Mouse (Mus musculus) T-helper 17 cell (primary cell): Measurements from ENCODE around the gene Meox1.

ENCODE experiments used
- in situ Hi-C, 2 experiments: fragments of 300-600 bp; cut with MboI, MseI; formaldehyde crosslinking; loops; 1 replicate in 1 of 2; 2 replicates in 1 of 2; pipeline ENCODE4 v1.15.1; 2025; ENCODE audit warnings: high pct_unique_total_duplicates in 2 of 2

The Meox1 gene

DNA sequence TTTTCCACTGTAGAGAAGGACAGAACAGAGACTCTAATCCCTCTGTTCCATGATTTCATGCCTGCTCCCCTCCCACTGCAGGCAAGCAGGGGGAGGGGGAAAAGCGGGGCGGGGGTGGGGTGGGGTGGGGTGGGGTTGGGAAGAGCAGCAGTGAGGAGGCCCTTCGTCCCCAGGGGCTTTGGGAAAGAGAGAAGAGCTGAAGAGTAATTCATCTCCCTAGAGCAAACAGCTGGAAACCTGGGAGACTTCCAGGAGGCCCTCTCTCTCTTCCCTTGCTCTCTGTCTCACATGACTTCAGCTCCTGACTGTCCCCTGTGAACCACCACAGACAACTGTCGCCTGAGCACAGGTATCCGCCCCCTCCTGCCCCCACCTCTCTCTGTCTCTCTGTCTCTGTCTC is 35.4 kb downstream of the Meox1 start:
- in situ Hi-C loops = loop anchor here in 1 of 2 experiments (25.0 kb wide), 1 partner anchor 1954 kb away; no protein-coding TSS in a partner anchor

DNA sequence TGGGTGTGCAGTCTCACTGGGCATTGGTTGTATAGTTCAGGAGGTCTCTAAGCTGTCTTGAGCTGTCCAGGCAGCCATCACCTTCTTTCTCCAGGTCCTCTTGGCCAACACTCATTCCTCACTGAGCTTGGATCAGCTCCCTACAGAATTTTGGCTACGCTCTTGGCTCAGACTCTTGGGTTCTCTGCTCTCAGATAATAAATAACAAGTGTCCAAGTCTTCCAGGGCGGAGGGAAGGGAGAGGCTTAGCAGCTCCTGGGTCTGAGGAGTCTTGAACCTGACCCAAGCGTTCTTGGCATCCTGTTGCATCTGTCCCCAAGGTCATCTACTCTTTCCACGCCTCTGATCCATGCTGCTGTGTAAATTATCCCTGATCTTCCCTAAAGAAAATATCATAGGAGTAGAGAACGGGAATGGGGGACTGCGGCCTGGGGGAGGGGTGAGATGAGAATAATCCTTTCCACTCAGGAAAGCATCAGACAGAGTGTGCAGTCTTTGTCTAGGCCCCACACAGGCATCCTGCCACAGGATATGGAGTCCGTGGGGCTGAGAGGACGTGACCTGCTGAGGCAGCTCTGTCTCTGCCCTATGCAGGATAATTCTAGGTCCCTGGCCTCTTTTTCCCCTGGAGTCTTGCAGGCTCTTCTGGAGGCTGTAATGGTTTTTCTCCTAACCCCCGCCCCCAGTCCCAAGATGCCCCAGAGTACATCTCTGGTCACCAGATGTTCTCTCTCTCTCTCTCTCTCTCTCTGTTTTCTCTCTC is 38.0 kb downstream of the Meox1 start:
- in situ Hi-C loops = loop anchor here in 1 of 2 experiments (25.0 kb wide), 1 partner anchor 1956 kb away; no protein-coding TSS in a partner anchor

DNA sequence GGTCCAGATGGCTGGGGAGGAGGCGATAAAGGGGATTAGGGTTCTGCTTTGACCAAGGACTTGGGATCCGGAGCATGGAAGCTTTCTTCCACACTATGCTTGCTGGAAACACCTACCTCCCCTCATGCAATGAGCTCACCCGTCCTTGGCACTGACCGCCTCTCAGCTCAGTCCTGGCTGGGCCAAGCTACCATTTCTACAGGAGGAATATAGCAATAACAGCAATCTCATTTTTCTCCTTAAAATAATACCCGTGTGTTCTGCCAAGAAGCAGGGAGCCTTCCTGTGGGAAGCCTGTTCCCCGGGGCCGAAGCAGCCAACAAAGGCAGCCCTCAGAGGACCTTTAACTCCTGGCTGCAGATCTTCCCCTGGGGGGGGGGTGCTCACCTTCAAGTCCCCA is 43.1 kb downstream of the Meox1 start:
- in situ Hi-C loops = loop anchor here in 1 of 2 experiments (25.0 kb wide), 1 partner anchor 1961 kb away; no protein-coding TSS in a partner anchor

DNA sequence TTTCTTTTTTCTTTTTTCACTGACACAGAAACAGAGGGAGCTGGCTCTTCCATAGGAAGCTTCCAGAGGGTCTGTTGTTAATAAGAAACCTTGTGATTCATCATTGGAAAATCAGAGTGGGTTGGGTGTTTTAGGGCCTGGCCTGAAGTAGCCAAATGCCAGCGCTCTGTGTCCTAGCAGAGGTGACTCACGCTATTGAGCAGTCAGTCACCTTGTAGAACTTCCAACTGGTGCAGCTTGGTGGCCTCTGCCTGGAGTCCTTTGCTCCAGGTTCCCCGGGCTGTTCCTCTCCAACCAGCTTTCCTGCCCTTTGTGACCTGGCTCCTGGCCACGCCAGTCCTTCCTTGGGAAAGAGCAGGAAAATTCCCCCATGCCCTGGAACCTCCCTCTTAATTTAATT is 44.9 kb downstream of the Meox1 start:
- in situ Hi-C loops = loop anchor here in 1 of 2 experiments (5.0 kb wide), 1 partner anchor 33 kb away; no protein-coding TSS in a partner anchor

DNA sequence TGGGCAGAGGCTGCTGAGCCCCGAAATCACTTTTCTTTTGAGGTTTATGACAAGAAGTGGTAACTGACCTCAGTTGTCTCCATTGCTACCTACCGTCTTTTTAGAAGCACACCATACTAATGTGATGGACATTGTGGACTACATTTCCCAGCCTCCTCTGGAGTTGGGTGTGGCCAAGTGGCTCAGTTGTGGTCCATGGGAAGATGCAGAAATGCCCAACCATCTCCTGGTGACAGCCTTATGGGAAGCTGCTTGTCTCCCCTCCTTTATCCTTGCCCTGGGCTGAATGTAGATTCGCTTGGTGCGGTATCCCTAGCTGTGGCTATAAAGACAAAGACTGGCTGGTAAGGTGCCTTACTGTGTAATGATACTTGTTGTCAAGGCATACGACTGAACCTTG is 46.7 kb downstream of the Meox1 start:
- in situ Hi-C loops = loop anchor here in 1 of 2 experiments (5.0 kb wide), 1 partner anchor 35 kb away; no protein-coding TSS in a partner anchor

DNA sequence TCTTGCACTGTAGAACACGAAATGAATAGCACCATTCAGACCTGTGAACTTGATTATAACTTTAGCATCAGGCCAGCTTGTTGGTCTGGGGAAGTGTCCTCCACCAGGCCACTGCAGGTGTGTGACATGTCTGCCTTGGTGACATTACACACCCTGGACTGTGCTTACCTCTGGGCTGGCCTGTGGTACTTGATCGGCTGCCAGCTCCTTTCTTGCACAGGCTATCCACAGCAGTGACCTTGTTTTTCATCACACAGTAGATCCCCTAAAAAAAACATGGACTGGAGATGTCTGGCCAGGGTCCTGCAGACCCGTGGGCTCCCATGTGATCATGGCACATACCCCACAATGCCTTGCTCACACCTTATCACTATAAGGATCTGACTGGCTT is 51.4 kb downstream of the Meox1 start:
- in situ Hi-C loops = no loop called here

DNA sequence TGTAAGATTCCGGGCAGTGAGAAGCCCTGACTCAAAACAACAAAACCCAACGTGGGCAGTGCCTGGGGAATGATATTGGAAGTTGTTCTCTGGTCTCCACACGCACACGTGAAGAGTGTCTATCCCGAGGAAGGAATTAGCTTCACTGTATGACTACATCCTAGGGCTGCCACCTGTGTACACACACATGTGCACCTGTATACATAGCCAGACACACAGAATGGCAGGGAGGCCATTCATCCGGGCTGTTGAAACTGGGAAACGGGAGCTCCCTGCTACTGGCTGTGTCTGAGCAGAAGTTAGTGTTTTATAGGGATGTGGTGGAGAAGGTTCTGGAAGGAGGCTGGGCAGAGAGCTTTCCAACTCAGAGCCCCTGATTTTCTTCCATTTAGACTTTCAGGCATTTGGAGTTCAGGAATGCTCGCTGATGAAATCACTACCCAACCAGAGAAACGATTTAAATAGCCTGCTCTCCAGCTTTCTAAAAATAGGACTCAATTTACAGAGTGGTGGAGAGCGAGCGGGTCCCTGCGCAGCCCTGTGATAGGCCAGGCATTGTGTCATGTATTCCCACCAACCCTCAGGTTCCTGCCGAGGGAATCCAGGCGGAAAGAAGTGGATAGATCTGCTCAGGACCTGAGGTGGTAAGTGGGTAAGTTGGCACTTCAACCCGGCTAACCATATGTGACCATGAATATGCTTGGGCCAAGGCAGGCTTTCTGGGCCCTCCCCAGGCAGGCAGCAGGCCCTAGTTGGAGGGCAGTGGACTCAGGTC is 52.0 kb downstream of the Meox1 start:
- in situ Hi-C loops = no loop called here

DNA sequence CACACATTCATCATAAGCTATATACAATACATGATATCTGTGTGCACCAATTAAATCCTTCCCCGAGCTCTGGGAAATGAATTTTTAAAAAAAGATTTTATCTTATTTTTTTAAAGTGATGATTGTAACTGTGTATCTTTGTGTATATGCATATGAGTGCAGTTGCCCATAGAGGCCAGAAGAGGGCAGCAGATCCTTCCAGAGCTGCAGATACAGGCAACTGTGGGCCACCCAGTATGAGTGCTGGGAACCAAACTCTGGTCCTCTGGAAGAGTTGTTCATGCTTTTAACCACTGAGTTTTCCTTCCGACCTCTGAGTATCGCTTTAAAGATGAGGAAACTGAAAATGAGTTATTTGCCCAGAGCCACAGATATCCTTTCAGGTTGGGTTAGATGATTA is 53.8 kb downstream of the Meox1 start:
- in situ Hi-C loops = no loop called here

DNA sequence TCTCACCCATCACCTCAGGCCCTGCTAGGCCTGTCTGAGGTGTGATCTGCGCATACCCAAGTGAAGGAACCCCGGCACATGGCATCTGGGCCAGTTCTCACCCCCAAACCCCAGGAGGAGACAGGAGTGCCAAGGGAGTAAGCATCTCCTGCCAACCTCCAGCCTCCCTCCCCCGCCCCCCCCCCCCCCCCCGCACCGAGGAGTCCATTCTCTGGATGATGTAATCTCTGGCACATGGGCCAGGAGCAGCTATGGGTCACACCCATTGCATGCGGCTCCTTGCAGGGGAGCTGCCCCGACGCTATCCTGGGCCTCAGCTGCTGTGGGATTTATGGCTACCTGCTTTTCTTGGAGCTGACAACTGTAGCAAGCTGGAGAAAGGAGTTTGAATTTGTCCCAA is 54.7 kb downstream of the Meox1 start:
- in situ Hi-C loops = no loop called here

DNA sequence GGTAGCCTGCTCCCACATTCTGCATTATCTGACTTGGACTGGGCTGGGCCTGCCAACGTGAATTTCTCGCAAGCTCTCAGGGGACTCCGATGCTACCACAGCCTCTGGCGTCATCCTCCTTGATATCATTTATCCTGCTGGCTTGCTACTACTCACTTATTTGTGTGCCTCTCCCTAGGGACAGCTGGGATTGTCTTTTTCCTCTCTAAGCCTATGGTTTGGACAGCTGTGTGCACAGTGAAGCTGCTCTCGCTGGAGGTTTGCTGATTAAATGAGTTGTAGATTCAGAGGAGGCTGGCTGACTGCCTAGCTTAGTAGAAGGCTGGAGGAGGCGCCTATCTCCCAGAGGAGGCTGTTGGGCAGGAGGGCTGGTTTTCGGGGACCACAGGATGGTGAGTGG is 62.2 kb downstream of the Meox1 start:
- in situ Hi-C loops = no loop called here

DNA sequence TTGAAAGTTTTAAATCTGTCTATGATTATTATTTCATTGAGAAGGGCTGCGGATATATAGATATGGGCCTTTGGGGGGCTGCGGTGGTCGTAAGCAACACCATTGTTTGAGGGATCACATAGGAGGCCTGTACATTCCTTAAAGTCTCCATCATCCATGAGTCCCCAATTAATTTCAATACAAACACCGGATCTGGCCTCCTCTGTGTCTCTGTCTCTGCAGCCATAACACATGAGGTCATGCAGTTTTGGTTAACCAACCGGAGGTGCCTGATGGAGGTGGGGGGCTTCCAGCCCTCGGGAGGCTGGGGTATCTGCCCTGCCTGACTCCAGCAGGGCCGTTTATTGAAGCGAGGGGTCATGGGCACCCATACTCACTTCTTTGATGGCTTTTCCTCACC is 63.6 kb downstream of the Meox1 start:
- in situ Hi-C loops = no loop called here

DNA sequence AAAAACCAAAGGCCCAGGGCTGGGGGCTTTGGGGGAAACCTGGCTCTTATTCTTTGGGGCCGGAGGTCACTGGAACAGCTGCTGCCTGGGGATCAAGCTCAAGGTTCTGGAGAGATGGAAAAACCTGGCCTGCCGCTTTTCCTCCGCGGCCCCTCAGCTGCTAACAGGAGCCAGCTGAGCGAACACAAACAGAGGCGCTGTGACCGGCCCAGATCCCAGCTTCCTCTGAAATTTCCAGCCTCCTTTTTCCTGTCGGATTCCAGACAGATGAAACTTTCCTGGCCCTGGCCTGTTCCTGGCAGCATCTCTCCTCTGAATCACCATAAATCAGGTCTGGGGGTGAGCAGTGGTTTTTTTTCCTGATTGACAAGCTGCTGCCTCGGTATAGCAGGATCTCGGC is 64.1 kb downstream of the Meox1 start:
- in situ Hi-C loops = no loop called here

DNA sequence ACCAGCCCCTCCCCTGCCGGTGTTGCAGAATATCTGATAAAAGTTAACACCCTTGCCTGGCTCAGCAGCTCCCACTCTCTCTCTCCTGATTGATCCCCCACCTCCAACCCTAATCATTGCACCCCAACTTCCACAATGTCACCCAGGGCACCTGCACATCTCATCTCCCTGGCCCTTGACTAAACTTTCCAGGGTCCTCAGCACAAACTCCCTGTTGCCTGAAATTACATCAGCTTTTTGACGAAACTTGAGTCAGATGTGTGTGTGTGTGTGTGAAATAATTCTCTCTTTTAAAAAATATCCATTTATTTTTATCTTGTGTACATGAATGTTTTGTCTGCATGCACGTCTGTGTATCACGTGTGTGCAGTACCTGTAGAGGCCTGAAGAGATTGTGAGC is 65.5 kb downstream of the Meox1 start:
- in situ Hi-C loops = no loop called here
